ENCODE assay signal across 11 mouse cellular contexts in genomic region chr17:80775178-80775788, GRCm38 (mm10). TPM values are rescaled to one million over a fixed set of nuclear protein-coding genes. Genes with fewer than 3 reads are reported as not detected.
DNase-seq lines count a peak whose midpoint lies in the region; ATAC-seq and TF ChIP-seq lines count a peak whose summit lies in the region.
"Had no signal": no experiment of that assay in that cellular context is flagged by ENCODE, and none has a peak within 500 bp of the region (broad histone marks: within the 10 kb centered on the region; RNA-seq: fewer than 3 reads in every experiment).

No protein-coding gene starts in this region.

- no peak overlapping the region for H3K4me2 ChIP-seq in kidney, embryonic 14.5 days (replicated peaks; ENCODE audit: low read depth, low read length)
- no peak overlapping the region for H3K4me2 ChIP-seq in forebrain, embryonic 15.5 days (replicated peaks)
- H3K4me2 ChIP-seq: liver, embryonic 15.5 days had no signal

- H3K4me1 ChIP-seq in kidney, adult 2 months (ENCODE audit: control insufficient read depth, insufficient read depth, low read length), result peaks cover 7% of the 10 kb centered on the region; the same call in 1 of the 2 replicates
- peaks cover 8% of the 10 kb centered on the region; the same call in 1 of the 2 replicates for H3K4me1 ChIP-seq in kidney, embryonic 14.5 days (ENCODE audit: control insufficient read depth, insufficient read depth, low read length)
- peaks cover 33% of the 10 kb centered on the region for H3K4me1 ChIP-seq in bone marrow macrophage, adult 2 months (ENCODE audit: control insufficient read depth, insufficient read depth, low read length)
- H3K4me1 ChIP-seq in forebrain, embryonic 15.5 days, result peaks cover 10% of the 10 kb centered on the region; the same call in 1 of the 2 replicates
- H3K4me1 ChIP-seq: forebrain, embryonic 10.5 days; liver, embryonic 15.5 days had no signal

- H3K36me3 ChIP-seq in kidney, adult 2 months (ENCODE audit: control insufficient read depth, insufficient read depth, low read length), result no peaks in the 10 kb centered on the region
- H3K36me3 ChIP-seq in kidney, embryonic 14.5 days (ENCODE audit: control insufficient read depth, insufficient read depth, low read length), result no peaks in the 10 kb centered on the region
- H3K36me3 ChIP-seq in macrophage (ENCODE audit: inconsistent target), result no peaks in the 10 kb centered on the region
- no peaks in the 10 kb centered on the region for H3K36me3 ChIP-seq in forebrain, embryonic 15.5 days
- H3K36me3 ChIP-seq: forebrain, embryonic 10.5 days; liver, embryonic 15.5 days had no signal

- H3K79me2 ChIP-seq in macrophage (ENCODE audit: inconsistent target), result no peaks in the 10 kb centered on the region

- no peak for TF ChIP-seq CTCF in kidney, adult 2 months (conservative IDR thresholded peaks at IDR 0.05; ENCODE audit: insufficient read depth, insufficient read length, low read depth, low read length)
- no peak for TF ChIP-seq CTCF in bone marrow macrophage, adult 2 months (IDR thresholded peaks at IDR 0.05; ENCODE audit: low read depth, low read length)

- H3K9me3 ChIP-seq in kidney, embryonic 14.5 days (ENCODE audit: control insufficient read depth, low read length), result no peaks in the 10 kb centered on the region
- no peaks in the 10 kb centered on the region for H3K9me3 ChIP-seq in forebrain, embryonic 15.5 days
- H3K9me3 ChIP-seq: liver, embryonic 15.5 days had no signal

- no peak overlapping the region for H3K9ac ChIP-seq in kidney, embryonic 14.5 days (ENCODE audit: low read depth, low read length)
- H3K9ac ChIP-seq in forebrain, embryonic 15.5 days (replicated peaks), result no peak overlapping the region
- H3K9ac ChIP-seq: liver, embryonic 15.5 days had no signal

- ATAC-seq in kidney, embryonic 14.5 days (ENCODE audit: low FRiP score, low TSS enrichment), result no peak
- no peak for ATAC-seq in forebrain, embryonic 15.5 days (replicated peaks)

- H3K4me3 ChIP-seq in kidney, adult 2 months (ENCODE audit: insufficient read depth, low read depth, low read length), result no peak overlapping the region
- no peak overlapping the region for H3K4me3 ChIP-seq in kidney, embryonic 14.5 days (ENCODE audit: low read length)
- H3K4me3 ChIP-seq in bone marrow macrophage, adult 2 months (ENCODE audit: insufficient read depth, low read length), result peak overlapping the region; percentile 18
- no peak overlapping the region for H3K4me3 ChIP-seq in macrophage (ENCODE audit: inconsistent target)
- no peak overlapping the region for H3K4me3 ChIP-seq in forebrain, embryonic 15.5 days
- H3K4me3 ChIP-seq: forebrain, embryonic 10.5 days; liver, embryonic 15.5 days had no signal

- WGBS in kidney, adult 2 months, result 67% methylated on average over 8 of the region's 8 CpGs
- WGBS in kidney, embryonic 14.5 days, result 83% methylated on average over 8 of the region's 8 CpGs
- 32% methylated on average over 8 of the region's 8 CpGs for WGBS in macrophage (ENCODE audit: missing documents)
- 74% methylated on average over 8 of the region's 8 CpGs for WGBS in forebrain, embryonic 15.5 days

- DNase-seq in kidney, adult 2 months, result no peak
- peak; percentile 82 for DNase-seq in adrenal gland, adult 2 months
- no peak for DNase-seq in spleen, adult 18-20 months
- DNase-seq: cerebellum, adult 11 months; kidney, adult 18-20 months had no signal

- no peak for TF ChIP-seq POLR2A in kidney, adult 2 months (IDR thresholded peaks at IDR 0.05; ENCODE audit: low read depth, low read length)
- TF ChIP-seq POLR2A in bone marrow macrophage, adult 2 months (IDR thresholded peaks at IDR 0.05; ENCODE audit: borderline replicate concordance, low read depth, low read length), result no peak

- 0 out of 2 replicates have a peak overlapping the region, but pooled peaks have one; percentile 38 for H3K27ac ChIP-seq in kidney, adult 2 months (ENCODE audit: insufficient read depth, low read depth, low read length)
- H3K27ac ChIP-seq in kidney, embryonic 14.5 days (ENCODE audit: low read depth, low read length), result no peak overlapping the region
- H3K27ac ChIP-seq in bone marrow macrophage, adult 2 months (ENCODE audit: insufficient read depth, low read depth, low read length), result peak overlapping the region; percentile 81
- H3K27ac ChIP-seq in macrophage, result peak overlapping the region; percentile 47
- H3K27ac ChIP-seq in forebrain, embryonic 15.5 days (replicated peaks), result no peak overlapping the region
- H3K27ac ChIP-seq: forebrain, embryonic 10.5 days; liver, embryonic 15.5 days had no signal

- H3K27me3 ChIP-seq in kidney, adult 2 months (replicated peaks; ENCODE audit: control insufficient read depth, insufficient read depth, low read length), result no peaks in the 10 kb centered on the region
- no peaks in the 10 kb centered on the region for H3K27me3 ChIP-seq in kidney, embryonic 14.5 days (ENCODE audit: control insufficient read depth, insufficient read depth, low read length)
- H3K27me3 ChIP-seq in forebrain, embryonic 15.5 days, result no peaks in the 10 kb centered on the region
- H3K27me3 ChIP-seq: liver, embryonic 15.5 days had no signal

RNA-seq across cellular contexts. Expression of gene Map4k3, which starts 47.0 kb away (rescaled TPM):
- 16.4 and 19.4 TPM in 2 replicates for polyA plus RNA-seq in kidney, adult 2 months (2012; rRNA removed)
- 21.4 and 36.5 TPM in 2 replicates for polyA plus RNA-seq in kidney, embryonic 14.5 days (2014; fragmentation: Nextera tagmentation; extraction: Ambion mirVana)
- 10 to 100 TPM; 38.0 to 46.4 TPM for total RNA-seq in adrenal gland, adult 2 months (2021)
- 46.5 and 47.2 TPM in 2 replicates for polyA plus RNA-seq in adrenal gland, adult 2 months (2012; rRNA removed)
- polyA plus RNA-seq in bone marrow macrophage, adult 2 months (2012; ENCODE audit: insufficient read depth, insufficient read length, missing spikeins), result 30.9 and 31.0 TPM in 2 replicates
- total RNA-seq in macrophage (2018; cell fraction: chromatin; rRNA removed), result 100 to 1,000 TPM in 23 of 26 experiments, 10 to 100 TPM in 3; 86.4 to 248 (median 139) TPM
- 10 to 100 TPM; 14.7 to 32.2 (median 24.1) TPM for total RNA-seq in macrophage (2018; cell fraction: cytosol; rRNA removed)
- 100 to 1,000 TPM in 2 of 26 experiments, 10 to 100 TPM in 24; 43.1 to 159 (median 61.2) TPM for total RNA-seq in macrophage (2018; cell fraction: nucleus; rRNA removed)
- polyA plus RNA-seq in macrophage (2018), result 17.9 to 30.8 TPM (median 27.0 TPM) in 3 replicates
- polyA plus RNA-seq in forebrain, embryonic 15.5 days (2015; fragmentation: Nextera tagmentation; extraction: Ambion mirVana), result 31.7 and 33.5 TPM in 2 replicates

Comparison
In these comparisons a context has a peak if more than half of its experiments do, and no peak if none do; other contexts are left out.
1. H3K27ac ChIP-seq: peak in kidney, adult 2 months (single experiment), bone marrow macrophage, adult 2 months (single experiment) and macrophage (single experiment); none in kidney, embryonic 14.5 days (single experiment) and forebrain, embryonic 15.5 days (single experiment).